Mouse (Mus musculus) ES-Bruce4 (cell line): Measurements from ENCODE around the gene Ube2e2. TPM values are rescaled to one million over a fixed set of nuclear protein-coding genes. Genes with fewer than 3 reads are reported as not detected.

ENCODE experiments used
- H3K27ac ChIP-seq: 2 replicates; pipeline ENCODE4 v1.5.1; 2012; ENCODE audit warnings: low read length, inconsistent platforms; ENCODE audit not compliant: insufficient read depth
- H3K27me3 ChIP-seq: 2 replicates; pipeline ENCODE4 v1.6.1; 2012; ENCODE audit warnings: mild to moderate bottlenecking, low read length, inconsistent platforms; ENCODE audit not compliant: control insufficient read depth, poor library complexity, insufficient read depth, severe bottlenecking
- H3K36me3 ChIP-seq: 2 replicates; pipeline ENCODE4 v1.6.1; 2012; ENCODE audit warnings: inconsistent platforms, mild to moderate bottlenecking, low read length, moderate library complexity; ENCODE audit not compliant: control insufficient read depth, poor library complexity, insufficient read depth, severe bottlenecking
- H3K4me1 ChIP-seq: one replicate; pipeline ENCODE4 v1.8.1; 2011; ENCODE audit warnings: low read length; ENCODE audit not compliant: control insufficient read depth, insufficient read depth
- H3K4me3 ChIP-seq: 2 replicates; pipeline ENCODE4 v1.5.1; 2011; ENCODE audit warnings: low read depth, mild to moderate bottlenecking, low read length
- H3K9ac ChIP-seq: 2 replicates; pipeline ENCODE4 v1.6.1; 2012; ENCODE audit warnings: low read depth, mild to moderate bottlenecking, inconsistent platforms; ENCODE audit not compliant: poor library complexity, severe bottlenecking
- H3K9me3 ChIP-seq: replicated peaks from 2 replicates; pipeline ENCODE4 v1.6.1; 2012; ENCODE audit warnings: mild to moderate bottlenecking, low read length, inconsistent platforms; ENCODE audit not compliant: control insufficient read depth, poor library complexity, insufficient read depth, severe bottlenecking
- CTCF ChIP-seq: IDR thresholded peaks from one replicate; pipeline ENCODE4 v1.8.1; 2011; ENCODE audit warnings: low read depth, low read length
- EP300 ChIP-seq: IDR thresholded peaks from 2 replicates; pipeline ENCODE4 v1.6.1; 2011; ENCODE audit warnings: low read depth, low read length; ENCODE audit not compliant: insufficient read depth
- POLR2A ChIP-seq: IDR thresholded peaks from one replicate; pipeline ENCODE4 v1.8.1; 2011; ENCODE audit warnings: low read length; ENCODE audit not compliant: insufficient read depth
- polyA plus RNA-seq: library from polyadenylated mRNA; stranded (reverse); fragments of >200 nt; gene quantifications from 2 replicates; pipeline ENCODE4 v1.2.4, GENCODE M21; 2011; ENCODE audit warnings: low read depth; ENCODE audit not compliant: missing spikeins, insufficient read depth, insufficient read length

Ube2e2 gene
- polyA plus RNA-seq, 1 experiment: 19.2 TPM

- Histone ChIP-seq H3K27ac (no peak overlapping the region), H3K4me3 (no peak overlapping the region), H3K9me3 (no peaks in the 10 kb centered on the region), H3K4me1 (no peaks in the 10 kb centered on the region), H3K36me3 (no peaks in the 10 kb centered on the region), H3K9ac (no peak overlapping the region), H3K27me3 (no peaks in the 10 kb centered on the region)
- TF ChIP-seq POLR2A: no peak
- no peak for TF ChIP-seq EP300
- TF ChIP-seq CTCF: no peak
Measured at GRCm38 (mm10) chr14:18870716-18871115, 23.4 kb downstream of the Ube2e2 start.

- Histone ChIP-seq H3K4me1 (no peaks in the 10 kb centered on the region), H3K9me3 (no peaks in the 10 kb centered on the region), H3K27me3 (no peaks in the 10 kb centered on the region), H3K27ac (no peak overlapping the region), H3K4me3 (no peak overlapping the region), H3K9ac (no peak overlapping the region), H3K36me3 (no peaks in the 10 kb centered on the region)
- no peak for TF ChIP-seq CTCF
Measured at GRCm38 (mm10) chr14:18828661-18829060, 65.4 kb downstream of the Ube2e2 start.

GRCm38 (mm10) chr14:18826753-18827152 is 67.3 kb downstream of the Ube2e2 start:
- Histone ChIP-seq H3K27me3 (no peaks in the 10 kb centered on the region), H3K9ac (no peak overlapping the region), H3K36me3 (no peaks in the 10 kb centered on the region), H3K9me3 (no peaks in the 10 kb centered on the region), H3K4me1 (no peaks in the 10 kb centered on the region), H3K4me3 (no peak overlapping the region), H3K27ac (no peak overlapping the region)
- TF ChIP-seq CTCF (no peak), EP300 (no peak), POLR2A (no peak)

- H3K36me3 ChIP-seq: no peaks in the 10 kb centered on the region
- no peak for TF ChIP-seq EP300
- TF ChIP-seq CTCF: no peak
- TF ChIP-seq POLR2A: no peak
- H3K9me3 ChIP-seq: no peaks in the 10 kb centered on the region
- no peaks in the 10 kb centered on the region for H3K4me1 ChIP-seq
- H3K4me3 ChIP-seq: no peak overlapping the region
- no peaks in the 10 kb centered on the region for H3K27me3 ChIP-seq
- H3K27ac ChIP-seq: no peak overlapping the region
- H3K9ac ChIP-seq: no peak overlapping the region
Measured at GRCm38 (mm10) chr14:18820713-18821112, 73.4 kb downstream of the Ube2e2 start.

DNA sequence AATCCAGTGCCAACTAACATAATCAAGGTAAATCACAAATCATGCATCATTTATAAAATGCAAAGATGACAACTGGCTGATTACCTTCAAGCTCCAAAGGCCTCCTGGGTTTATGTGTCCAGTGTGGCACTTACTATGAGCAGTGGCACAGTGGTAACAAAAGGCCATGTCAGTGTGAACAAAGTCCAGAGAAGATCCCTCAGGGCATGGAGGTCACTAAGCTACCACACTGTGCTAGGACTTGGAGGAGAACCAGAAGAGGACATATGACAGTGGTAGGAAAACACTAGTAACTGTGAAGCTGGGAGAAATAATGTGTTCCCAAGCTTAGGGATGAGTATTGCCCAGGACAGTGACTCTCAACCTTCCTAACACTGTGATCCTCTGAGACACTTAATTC is 97.2 kb downstream of the Ube2e2 start:
- Histone ChIP-seq H3K4me3 (no peak overlapping the region), H3K4me1 (no peaks in the 10 kb centered on the region), H3K36me3 (no peaks in the 10 kb centered on the region), H3K27ac (no peak overlapping the region), H3K9me3 (no peaks in the 10 kb centered on the region), H3K27me3 (no peaks in the 10 kb centered on the region), H3K9ac (no peak overlapping the region)
- TF ChIP-seq CTCF: no peak
- TF ChIP-seq EP300: no peak
- TF ChIP-seq POLR2A: no peak

GRCm38 (mm10) chr14:18795787-18796186 is 98.3 kb downstream of the Ube2e2 start:
- no peak overlapping the region for H3K4me3 ChIP-seq
- no peak for TF ChIP-seq EP300
- TF ChIP-seq CTCF: no peak
- no peak for TF ChIP-seq POLR2A
- no peaks in the 10 kb centered on the region for H3K9me3 ChIP-seq
- no peaks in the 10 kb centered on the region for H3K4me1 ChIP-seq
- H3K27ac ChIP-seq: no peak overlapping the region
- H3K27me3 ChIP-seq: no peaks in the 10 kb centered on the region
- H3K36me3 ChIP-seq: no peaks in the 10 kb centered on the region
- no peak overlapping the region for H3K9ac ChIP-seq
